25 mouse cellular contexts compared by ENCODE assay signal in genomic region chr17:14273386-14273785, GRCm38 (mm10). TPM values are rescaled to one million over a fixed set of nuclear protein-coding genes. Genes with fewer than 3 reads are reported as not detected.
A peak's percentile ranks its signal among the peaks of the same experiment; 100 is the strongest.
DNase-seq lines count a peak whose midpoint lies in the region; ATAC-seq lines count a peak whose summit lies in the region.
"Had no signal": no experiment of that assay in that cellular context is flagged by ENCODE, and none has a peak within 500 bp of the region (broad histone marks: within the 10 kb centered on the region; RNA-seq: fewer than 3 reads in every experiment).

No protein-coding gene starts in this region.

- H3K27ac ChIP-seq in lung, embryonic 16.5 days (ENCODE audit: low read length) = peak overlapping the region; percentile 13
- H3K27ac ChIP-seq in stomach, embryonic 14.5 days (ENCODE audit: low read length) = no peak overlapping the region
- H3K27ac ChIP-seq: embryonic facial prominence, embryonic 15.5 days; heart, embryonic 13.5 days; limb, embryonic 13.5 days; liver, embryonic 13.5 days; macrophage; midbrain, embryonic 15.5 days; neural tube, embryonic 12.5 days had no signal

- H3K36me3 ChIP-seq in lung, embryonic 16.5 days (ENCODE audit: control insufficient read depth, insufficient read depth, low read length) = no peaks in the 10 kb centered on the region
- no peaks in the 10 kb centered on the region for H3K36me3 ChIP-seq in stomach, embryonic 14.5 days (ENCODE audit: control insufficient read depth, insufficient read depth, low read length)
- H3K36me3 ChIP-seq: embryonic facial prominence, embryonic 15.5 days; heart, embryonic 13.5 days; limb, embryonic 13.5 days; liver, embryonic 13.5 days; midbrain, embryonic 15.5 days; neural tube, embryonic 12.5 days had no signal

- 27% methylated on average over 6 of the region's 6 CpGs for WGBS in lung, embryonic 16.5 days
- 57% methylated on average over 6 of the region's 6 CpGs for WGBS in stomach, embryonic 14.5 days

- H3K27me3 ChIP-seq in lung, embryonic 16.5 days (ENCODE audit: control insufficient read depth, insufficient read depth, low read depth, low read length) = peaks cover 3% of the 10 kb centered on the region; the same call in 1 of the 2 replicates
- no peaks in the 10 kb centered on the region for H3K27me3 ChIP-seq in stomach, embryonic 14.5 days (ENCODE audit: control insufficient read depth, insufficient read depth, low read length)

- peak; percentile 39 for DNase-seq in urinary bladder, postnatal 14 days (ENCODE audit: low spot score)
- no peak for DNase-seq in urinary bladder, postnatal 4 days (ENCODE audit: low spot score in 2 of 2)
- DNase-seq in kidney, postnatal 25 days = no peak
- DNase-seq in MN1 (ENCODE audit: low spot score) = no peak
- DNase-seq in thymus, adult 18-20 months = no peak
- DNase-seq: adrenal gland, postnatal 14 days; cerebellum, adult 2 months; cerebellum, postnatal 36 days; gastrocnemius, postnatal 14 days; heart, adult 11 months; heart, postnatal 14 days; kidney, adult 9 months; kidney, postnatal 14 days; layer of hippocampus, adult 9-11 months; liver, embryonic 13.5 days; right cerebral cortex, postnatal 25 days had no signal

- no peak overlapping the region for H3K4me3 ChIP-seq in lung, embryonic 16.5 days (ENCODE audit: low read length)
- no peak overlapping the region for H3K4me3 ChIP-seq in stomach, embryonic 14.5 days (ENCODE audit: low read depth, low read length)
- H3K4me3 ChIP-seq: embryonic facial prominence, embryonic 15.5 days; heart, embryonic 13.5 days; limb, embryonic 13.5 days; liver, embryonic 13.5 days; midbrain, embryonic 15.5 days; neural tube, embryonic 12.5 days had no signal

- H3K4me2 ChIP-seq in lung, embryonic 16.5 days (ENCODE audit: low read depth, low read length) = no peak overlapping the region
- no peak overlapping the region for H3K4me2 ChIP-seq in stomach, embryonic 14.5 days (replicated peaks; ENCODE audit: low read depth, low read length)
- H3K4me2 ChIP-seq: embryonic facial prominence, embryonic 15.5 days; heart, embryonic 13.5 days; limb, embryonic 13.5 days; liver, embryonic 13.5 days; midbrain, embryonic 15.5 days; neural tube, embryonic 12.5 days had no signal

- peaks cover 4% of the 10 kb centered on the region for H3K4me1 ChIP-seq in lung, embryonic 16.5 days (replicated peaks; ENCODE audit: control insufficient read depth, insufficient read depth, low read length)
- no peaks in the 10 kb centered on the region for H3K4me1 ChIP-seq in stomach, embryonic 14.5 days (ENCODE audit: control insufficient read depth, insufficient read depth, low read length)
- H3K4me1 ChIP-seq: heart, embryonic 13.5 days; liver, embryonic 13.5 days; midbrain, embryonic 15.5 days; neural tube, embryonic 12.5 days had no signal

- H3K9me3 ChIP-seq in lung, embryonic 16.5 days (ENCODE audit: control insufficient read depth, low read length) = no peaks in the 10 kb centered on the region
- no peaks in the 10 kb centered on the region for H3K9me3 ChIP-seq in stomach, embryonic 14.5 days (ENCODE audit: control insufficient read depth, low read depth, low read length)
- H3K9me3 ChIP-seq: embryonic facial prominence, embryonic 15.5 days; heart, embryonic 13.5 days; limb, embryonic 13.5 days; liver, embryonic 13.5 days; midbrain, embryonic 15.5 days; neural tube, embryonic 12.5 days had no signal

- ATAC-seq in lung, embryonic 16.5 days (ENCODE audit: low read depth) = peak; percentile 91
- ATAC-seq in stomach, embryonic 14.5 days (ENCODE audit: insufficient number of reproducible peaks, insufficient read depth, low FRiP score, low read depth) = peak; percentile 80
- ATAC-seq: forebrain, embryonic 16.5 days; midbrain, embryonic 15.5 days had no signal

- no peak overlapping the region for H3K9ac ChIP-seq in lung, embryonic 16.5 days (ENCODE audit: low read length)
- H3K9ac ChIP-seq in stomach, embryonic 14.5 days (replicated peaks; ENCODE audit: low read depth, low read length) = no peak overlapping the region
- H3K9ac ChIP-seq: embryonic facial prominence, embryonic 15.5 days; heart, embryonic 13.5 days; limb, embryonic 13.5 days; liver, embryonic 13.5 days; midbrain, embryonic 15.5 days; neural tube, embryonic 12.5 days had no signal

RNA-seq across cellular contexts. Expression of gene Smoc2, which starts 5.9 kb away (rescaled TPM):
- 46.1 and 48.9 TPM in 2 replicates for polyA plus RNA-seq in lung, embryonic 16.5 days (2015; fragmentation: Nextera tagmentation; extraction: Ambion mirVana)
- polyA plus RNA-seq in stomach, embryonic 14.5 days (2014; fragmentation: Nextera tagmentation; extraction: Ambion mirVana) = 138 and 146 TPM in 2 replicates
- polyA plus RNA-seq: macrophage had no signal
